Mouse (Mus musculus): ENCODE data around the gene Gm11444. TPM values are rescaled to one million over a fixed set of nuclear protein-coding genes. Genes with fewer than 3 reads are reported as not detected.

Gm11444 gene
- polyA plus RNA-seq, 1 experiment: not detected

DNA sequence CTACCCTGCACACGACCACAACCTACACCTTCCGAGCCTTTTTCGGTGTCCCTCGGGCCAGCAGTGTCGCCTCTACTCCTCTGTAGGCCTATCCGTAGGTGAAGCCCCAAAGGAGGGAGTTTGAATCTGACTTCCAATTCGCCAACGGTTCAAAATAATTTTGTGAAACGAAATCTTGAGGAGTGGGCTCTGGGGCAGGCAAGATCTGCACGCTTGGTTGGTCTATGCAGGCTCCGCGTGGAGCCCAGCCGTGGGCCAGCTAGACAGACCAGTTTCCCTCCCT lies 40.4 kb upstream of the Gm11444 start:
- WGBS: 10% methylated on average over 13 of the region's 13 CpGs
- Histone ChIP-seq H3K4me3 (ENCODE audit: insufficient read depth, low read depth, low read length) (no peak overlapping the region), H3K4me1 (ENCODE audit: control insufficient read depth, insufficient read depth, low read length) (0 out of 2 replicates have a peak, but pooled peaks cover 7% of the 10 kb centered on the region), H3K27ac (ENCODE audit: insufficient read depth, low read depth, low read length) (no peak overlapping the region)
- TF ChIP-seq POLR2A (IDR thresholded peaks at IDR 0.05; ENCODE audit: insufficient read depth, low read depth, low read length) (no peak), CTCF (IDR thresholded peaks at IDR 0.05; ENCODE audit: insufficient read depth, low read depth, low read length) (no peak)

DNA sequence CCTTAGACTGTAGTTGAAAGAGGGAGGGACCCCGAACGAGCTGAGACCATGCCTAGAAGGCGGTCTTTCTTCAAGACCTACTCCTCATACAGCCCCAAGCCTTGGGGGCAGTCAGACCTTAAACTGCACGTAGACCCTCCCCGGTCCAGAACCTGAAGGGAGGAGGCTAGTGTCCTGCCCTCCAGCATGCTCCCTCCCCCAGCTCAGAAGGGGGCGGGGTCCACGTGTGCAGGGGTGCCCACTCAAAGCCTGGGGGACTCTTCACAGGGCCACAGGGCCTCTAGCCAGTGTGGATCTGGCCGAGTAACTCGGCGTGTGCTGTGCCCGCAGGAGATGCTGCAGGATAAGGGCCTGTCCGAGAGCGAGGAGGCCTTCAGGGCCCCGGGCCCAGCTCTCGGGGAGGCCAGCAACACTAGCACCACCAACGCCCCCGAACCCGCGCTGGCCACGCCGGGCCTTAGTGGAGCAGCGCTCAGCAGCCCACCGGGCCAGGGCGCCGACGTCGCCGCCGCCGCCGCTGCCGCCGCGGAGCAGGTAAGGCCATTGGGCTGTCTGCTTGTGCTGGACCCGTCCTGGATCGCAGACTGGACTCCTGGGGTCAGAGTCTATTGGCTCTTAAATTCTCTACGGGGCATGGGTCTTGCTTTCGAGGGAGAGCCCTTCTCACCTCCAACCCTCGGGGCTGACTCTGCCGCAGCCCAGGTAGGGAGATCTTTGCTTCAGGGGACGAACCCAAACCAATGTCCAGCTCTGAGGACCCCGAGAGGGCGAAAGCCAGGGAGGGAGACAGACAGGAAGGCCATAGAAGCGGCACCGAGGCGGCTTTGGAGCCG lies 39.8 kb upstream of the Gm11444 start:
- WGBS: 8% methylated on average over 47 of the region's 47 CpGs
- TF ChIP-seq CTCF (IDR thresholded peaks at IDR 0.05; ENCODE audit: insufficient read depth, low read depth, low read length) (no peak), POLR2A (IDR thresholded peaks at IDR 0.05; ENCODE audit: insufficient read depth, low read depth, low read length) (0 out of 2 replicates have a peak, but pooled peaks have one; percentile 27)
- no peak overlapping the region for H3K4me3 ChIP-seq (ENCODE audit: insufficient read depth, low read depth, low read length)
- H3K27ac ChIP-seq (ENCODE audit: insufficient read depth, low read depth, low read length): no peak overlapping the region
- H3K4me1 ChIP-seq (ENCODE audit: control insufficient read depth, insufficient read depth, low read length): 0 out of 2 replicates have a peak, but pooled peaks cover 4% of the 10 kb centered on the region

DNA sequence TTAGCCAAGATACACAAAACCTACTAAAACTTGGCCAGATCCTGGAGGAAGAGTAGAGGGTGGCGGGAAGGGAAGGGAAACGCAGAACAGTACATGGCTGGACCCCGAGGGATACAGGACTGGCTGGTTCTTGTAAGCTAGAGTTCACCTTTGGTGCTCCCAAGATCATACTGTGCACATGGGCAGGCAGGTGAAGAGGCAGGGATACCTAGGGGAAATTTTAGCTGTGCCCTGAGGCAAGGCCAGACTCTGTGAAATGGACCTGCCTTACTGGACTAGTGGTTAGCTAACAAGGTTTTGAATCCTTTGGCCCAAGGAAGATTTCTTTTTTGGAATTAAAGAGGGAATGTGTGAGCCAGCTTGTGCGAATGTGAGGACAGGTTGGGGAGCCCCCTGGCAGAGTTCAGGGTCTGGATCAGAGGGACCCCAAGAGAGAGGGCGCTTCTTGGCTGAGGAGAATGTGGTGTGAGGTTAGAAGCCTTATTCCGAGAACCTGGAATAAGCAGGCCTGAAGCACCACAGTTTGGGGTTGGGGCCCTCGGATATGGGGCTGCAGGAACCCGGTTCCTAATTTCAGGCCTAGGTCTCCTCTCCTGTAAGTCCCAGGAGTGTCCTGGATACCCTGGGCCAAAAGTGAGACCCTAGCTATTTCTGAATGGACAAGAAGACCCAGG lies 39.1 kb upstream of the Gm11444 start:
- Histone ChIP-seq H3K4me3 (ENCODE audit: insufficient read depth, low read depth, low read length) (no peak overlapping the region), H3K27ac (ENCODE audit: insufficient read depth, low read depth, low read length) (no peak overlapping the region), H3K4me1 (ENCODE audit: control insufficient read depth, insufficient read depth, low read length) (no peaks in the 10 kb centered on the region)
- 51% methylated on average over 8 of the region's 8 CpGs for WGBS
- TF ChIP-seq CTCF (IDR thresholded peaks at IDR 0.05; ENCODE audit: insufficient read depth, low read depth, low read length) (no peak), POLR2A (IDR thresholded peaks at IDR 0.05; ENCODE audit: insufficient read depth, low read depth, low read length) (no peak)

DNA sequence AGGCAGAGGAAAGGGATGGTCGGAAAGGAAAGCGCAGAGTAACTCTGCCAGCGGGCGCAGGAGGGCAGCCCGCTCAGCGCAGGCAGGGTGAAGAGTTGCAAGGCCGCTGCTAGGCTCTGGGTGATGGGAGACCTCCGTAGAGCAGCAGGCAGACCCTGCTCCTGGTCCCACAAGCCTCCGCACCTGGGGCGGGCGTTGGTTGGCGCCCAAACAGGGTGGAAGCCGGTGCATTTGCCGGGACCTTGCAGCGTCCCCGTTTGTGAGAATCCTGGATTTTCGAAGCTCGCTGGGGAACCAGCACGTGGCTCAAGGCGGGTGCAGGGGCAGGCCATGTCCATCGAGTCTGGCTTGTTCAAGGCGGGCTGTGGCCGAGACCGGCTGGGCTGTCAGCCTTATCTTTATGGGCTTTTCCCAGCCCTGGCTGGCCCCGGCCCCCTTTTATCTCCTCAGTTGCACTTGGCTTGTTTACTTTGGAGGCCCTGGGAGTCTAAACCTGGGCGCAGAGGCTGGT lies 38.4 kb upstream of the Gm11444 start:
- H3K27ac ChIP-seq (ENCODE audit: insufficient read depth, low read depth, low read length): no peak overlapping the region
- H3K4me1 ChIP-seq (ENCODE audit: control insufficient read depth, insufficient read depth, low read length): no peaks in the 10 kb centered on the region
- H3K4me3 ChIP-seq (ENCODE audit: insufficient read depth, low read depth, low read length): no peak overlapping the region
- 17% methylated on average over 26 of the region's 26 CpGs for WGBS
- TF ChIP-seq CTCF (IDR thresholded peaks at IDR 0.05; ENCODE audit: insufficient read depth, low read depth, low read length): no peak
- no peak for TF ChIP-seq POLR2A (IDR thresholded peaks at IDR 0.05; ENCODE audit: insufficient read depth, low read depth, low read length)

DNA sequence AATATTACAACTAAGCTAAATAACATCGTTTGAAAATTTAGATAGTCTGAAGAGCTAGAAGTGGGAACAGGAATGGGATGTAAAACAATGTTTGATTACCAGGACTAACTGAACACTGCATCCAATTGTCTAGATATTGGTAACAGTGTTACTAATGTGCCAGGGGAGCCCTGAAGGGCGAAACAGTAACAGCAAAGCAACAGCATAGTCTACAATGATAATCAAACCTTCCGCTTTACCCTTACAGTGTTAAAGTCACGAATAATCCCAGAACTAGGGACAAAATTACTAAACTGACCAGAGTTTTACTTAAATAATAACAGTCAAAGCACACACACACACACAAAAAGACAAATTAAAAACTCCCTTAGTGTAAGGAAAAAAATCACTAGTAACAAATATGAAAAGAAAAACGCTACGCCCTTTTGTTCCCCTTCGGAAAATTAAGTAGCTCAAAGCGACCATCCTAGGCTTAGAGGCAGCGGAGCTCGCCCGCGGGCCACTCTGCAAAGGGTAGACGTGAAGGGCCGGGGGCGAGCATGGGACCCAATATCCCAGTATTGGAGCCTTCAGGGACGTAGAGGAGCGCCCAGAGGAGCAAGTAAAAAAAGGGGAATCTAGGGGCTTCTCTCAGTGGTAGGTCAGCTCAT lies 37.8 kb upstream of the Gm11444 start:
- no peak for TF ChIP-seq POLR2A (IDR thresholded peaks at IDR 0.05; ENCODE audit: insufficient read depth, low read depth, low read length)
- no peak for TF ChIP-seq CTCF (IDR thresholded peaks at IDR 0.05; ENCODE audit: insufficient read depth, low read depth, low read length)
- Histone ChIP-seq H3K4me3 (ENCODE audit: insufficient read depth, low read depth, low read length) (no peak overlapping the region), H3K4me1 (ENCODE audit: control insufficient read depth, insufficient read depth, low read length) (no peaks in the 10 kb centered on the region), H3K27ac (ENCODE audit: insufficient read depth, low read depth, low read length) (no peak overlapping the region)
- 8% methylated on average over 17 of the region's 17 CpGs for WGBS

DNA sequence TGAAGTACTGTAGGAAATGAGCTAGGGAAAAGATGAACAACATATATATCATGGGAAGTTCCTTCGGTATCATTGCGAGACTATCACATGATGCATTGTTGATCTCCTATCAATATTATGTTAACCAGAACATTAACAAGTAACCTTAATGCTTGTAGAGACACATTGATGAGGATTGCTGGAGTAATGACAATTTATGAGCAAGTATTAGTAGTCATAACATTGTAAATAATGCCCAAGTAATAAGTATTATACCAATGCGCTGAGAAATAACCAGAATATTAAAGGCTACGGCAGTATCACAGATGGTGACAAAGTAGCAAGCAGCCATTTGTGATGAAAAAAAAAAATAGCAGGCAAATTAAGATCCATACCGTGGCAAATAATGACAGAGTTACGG lies 37.1 kb upstream of the Gm11444 start:
- no peaks in the 10 kb centered on the region for H3K4me1 ChIP-seq (ENCODE audit: control insufficient read depth, insufficient read depth, low read length)

DNA sequence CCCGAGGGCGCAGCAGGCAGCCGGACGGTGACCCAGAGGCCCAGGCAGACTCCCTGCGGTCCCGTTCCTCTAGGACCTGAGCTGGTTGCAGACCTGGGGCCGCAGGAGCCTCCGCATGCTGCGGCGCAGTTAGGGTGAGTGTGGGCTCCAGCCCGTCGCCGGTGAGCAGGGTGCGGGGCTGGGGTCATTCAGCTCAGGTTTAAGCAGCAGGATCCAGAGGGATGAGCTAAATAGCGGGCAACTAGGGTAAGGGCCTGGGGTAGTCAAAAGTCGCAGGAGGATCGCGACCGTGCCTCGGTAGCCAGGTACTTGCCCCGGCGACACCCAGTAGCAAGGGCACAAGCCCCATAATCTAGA lies 36.3 kb upstream of the Gm11444 start:
- 9% methylated on average over 22 of the region's 22 CpGs for WGBS
- Histone ChIP-seq H3K4me3 (ENCODE audit: insufficient read depth, low read depth, low read length) (no peak overlapping the region), H3K27ac (ENCODE audit: insufficient read depth, low read depth, low read length) (no peak overlapping the region), H3K4me1 (ENCODE audit: control insufficient read depth, insufficient read depth, low read length) (no peaks in the 10 kb centered on the region)
- TF ChIP-seq CTCF (IDR thresholded peaks at IDR 0.05; ENCODE audit: insufficient read depth, low read depth, low read length) (no peak), POLR2A (IDR thresholded peaks at IDR 0.05; ENCODE audit: insufficient read depth, low read depth, low read length) (no peak)

More for the DNA sequence above, 37.1 kb upstream of the Gm11444 start:
- no peak for TF ChIP-seq POLR2A (IDR thresholded peaks at IDR 0.05; ENCODE audit: insufficient read depth, low read depth, low read length)
- TF ChIP-seq CTCF (IDR thresholded peaks at IDR 0.05; ENCODE audit: insufficient read depth, low read depth, low read length): no peak
- WGBS: 23% methylated on average over 6 of the region's 6 CpGs
- H3K27ac ChIP-seq (ENCODE audit: insufficient read depth, low read depth, low read length): no peak overlapping the region
- no peak overlapping the region for H3K4me3 ChIP-seq (ENCODE audit: insufficient read depth, low read depth, low read length)

DNA sequence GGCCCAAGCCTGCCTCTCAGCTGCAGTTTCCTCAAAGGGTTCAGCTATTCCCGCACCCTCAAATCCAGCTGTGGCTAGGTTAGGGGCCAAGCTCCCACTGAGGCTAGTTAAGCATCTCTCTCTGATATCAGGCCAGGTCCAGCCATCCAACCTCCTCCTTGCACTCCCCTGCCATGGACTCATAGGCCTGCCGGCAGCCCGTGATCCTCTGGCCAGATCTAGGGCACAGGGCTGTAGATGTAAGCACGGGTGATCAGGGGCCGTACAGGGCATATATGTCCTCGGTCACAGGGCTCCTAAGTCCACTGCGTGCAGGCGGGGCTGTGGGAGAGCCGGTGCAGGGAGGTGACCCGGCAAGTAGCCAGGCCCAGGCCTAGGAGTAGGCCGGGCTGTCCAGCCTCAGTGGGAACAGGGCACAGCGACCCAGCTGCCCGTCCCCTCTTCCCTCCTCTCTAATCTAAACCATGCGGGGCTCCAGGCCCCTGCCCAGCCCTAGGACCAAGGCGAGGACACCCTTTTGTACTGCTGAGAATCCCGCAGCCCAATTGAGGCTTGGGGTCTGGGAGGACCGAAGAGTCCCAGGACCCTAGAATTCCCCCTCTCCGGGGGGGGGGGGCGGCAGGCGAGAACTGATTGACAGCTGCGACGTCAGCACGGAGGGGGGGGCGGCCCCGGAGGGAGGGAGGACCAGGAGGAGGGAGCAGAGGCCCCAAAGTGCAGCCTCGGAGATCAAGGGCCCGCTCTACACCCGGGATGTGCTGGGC lies 35.7 kb upstream of the Gm11444 start, which contains the start of gene Tbx4:
Gene Tbx4, plus strand, starts transcription at position 758 of the 764 bp plus-strand sequence.
- no peak within 1 kb of the TSS for H3K27ac ChIP-seq (ENCODE audit: insufficient read depth, low read depth, low read length)
- no peak within 1 kb of the TSS for H3K4me3 ChIP-seq (ENCODE audit: insufficient read depth, low read depth, low read length)
- H3K4me1 ChIP-seq (ENCODE audit: control insufficient read depth, insufficient read depth, low read length): no peaks in the 10 kb centered on the region
- WGBS: 41% methylated on average over 25 of the region's 28 CpGs
- no peak for TF ChIP-seq CTCF (IDR thresholded peaks at IDR 0.05; ENCODE audit: insufficient read depth, low read depth, low read length)
- no peak for TF ChIP-seq POLR2A (IDR thresholded peaks at IDR 0.05; ENCODE audit: insufficient read depth, low read depth, low read length)

All from olfactory bulb, adult 2 months (tissue).